Mouse (Mus musculus) liver, adult 2 months (tissue): ENCODE measurements around the gene Gm5475. TPM values are rescaled to one million over a fixed set of nuclear protein-coding genes. Genes with fewer than 3 reads are reported as not detected.

ENCODE experiments used
- DNase-seq: peaks from one replicate; pipeline ENCODE4 v3.0.0-alpha.2; 2011; ENCODE audit warnings: low read depth, low spot score; ENCODE audit errors: extremely low read depth
- H3K27ac ChIP-seq: fragments of 200-500 bp; replicated peaks from 2 replicates; pipeline ENCODE4 v1.5.1; 2012; ENCODE audit warnings: low read depth, mild to moderate bottlenecking, control low read depth, inconsistent platforms, low read length; ENCODE audit not compliant: insufficient read depth
- H3K27me3 ChIP-seq: fragments of 200-500 bp; 2 replicates; pipeline ENCODE4 v1.6.1; 2012; ENCODE audit warnings: mild to moderate bottlenecking, moderate library complexity, low read length, inconsistent platforms; ENCODE audit not compliant: control insufficient read depth, insufficient read depth
- H3K36me3 ChIP-seq: fragments of 200-500 bp; 2 replicates; pipeline ENCODE4 v1.6.1; 2012; ENCODE audit warnings: low read length, inconsistent platforms; ENCODE audit not compliant: control insufficient read depth, insufficient read depth
- H3K4me1 ChIP-seq: fragments of 200-500 bp; 2 replicates; pipeline ENCODE4 v1.6.1; 2011; ENCODE audit warnings: low read length; ENCODE audit not compliant: control insufficient read depth, insufficient read depth
- H3K4me3 ChIP-seq: fragments of 200-500 bp; 2 replicates; pipeline ENCODE4 v1.5.1; 2011; ENCODE audit warnings: low read depth, mild to moderate bottlenecking, control low read depth, low read length, moderate library complexity; ENCODE audit not compliant: insufficient read depth
- H3K79me2 ChIP-seq: fragments of 200-500 bp; 2 replicates; pipeline ENCODE4 v1.6.1; 2012; ENCODE audit warnings: inconsistent platforms, mild to moderate bottlenecking, low read length, moderate library complexity; ENCODE audit not compliant: control insufficient read depth, insufficient read depth
- H3K9ac ChIP-seq: fragments of 200-500 bp; 2 replicates; pipeline ENCODE4 v1.6.1; 2012; ENCODE audit warnings: low read depth, mild to moderate bottlenecking, control low read depth, inconsistent platforms, low read length
- CTCF ChIP-seq: fragments of 200-500 bp; IDR thresholded peaks from 2 replicates; pipeline ENCODE4 v1.5.1; 2011; ENCODE audit warnings: low read depth, low read length, control low read depth
- POLR2A ChIP-seq: fragments of 200-500 bp; IDR thresholded peaks from 2 replicates; pipeline ENCODE4 v1.6.1; 2011; ENCODE audit warnings: low read length, control low read depth; ENCODE audit not compliant: insufficient read depth; ENCODE audit errors: extremely low read depth
- WGBS: fragments of 180-500 bp; shearing (Covaris S2); methylation state at CpG from one replicate; pipeline ENCODE4 v1.1.7; 2018; 5-methylcytosine and 5-hydroxymethylcytosine counted together
- polyA plus RNA-seq: library from polyadenylated mRNA; depleted of rRNA; stranded (reverse); fragments of >200 nt; gene quantifications from 2 replicates; pipeline ENCODE4 v1.2.3, GENCODE M21; 2012
- total RNA-seq: library from RNA; depleted of rRNA; stranded (reverse); fragments of >200 nt; gene quantifications from 2 replicates; pipeline ENCODE4 v1.2.3, GENCODE M21; 2014

The Gm5475 gene
- total and polyA plus RNA-seq, 2 experiments, result not detected

GRCm38 (mm10) chr15:100428296-100428905 lies 6.5 kb downstream of the Gm5475 start:
- no peak overlapping the region for H3K4me3 ChIP-seq
- no peaks in the 10 kb centered on the region for H3K79me2 ChIP-seq
- 89% methylated on average over 13 of the region's 13 CpGs for WGBS
- no peaks in the 10 kb centered on the region for H3K27me3 ChIP-seq
- H3K36me3 ChIP-seq, result no peaks in the 10 kb centered on the region
- no peak for DNase-seq
- TF ChIP-seq POLR2A (no peak), CTCF (no peak)
- no peak overlapping the region for H3K9ac ChIP-seq
- no peak overlapping the region for H3K27ac ChIP-seq
- H3K4me1 ChIP-seq, result peaks cover 1% of the 10 kb centered on the region

GRCm38 (mm10) chr15:100429959-100430565 lies 8.1 kb downstream of the Gm5475 start:
- TF ChIP-seq POLR2A (no peak), CTCF (no peak)
- DNase-seq, result no peak
- WGBS, result 82% methylated on average over 11 of the region's 11 CpGs
- Histone ChIP-seq H3K79me2 (no peaks in the 10 kb centered on the region), H3K9ac (no peak overlapping the region), H3K4me3 (no peak overlapping the region), H3K36me3 (no peaks in the 10 kb centered on the region), H3K27me3 (no peaks in the 10 kb centered on the region), H3K4me1 (no peaks in the 10 kb centered on the region), H3K27ac (no peak overlapping the region)

DNA sequence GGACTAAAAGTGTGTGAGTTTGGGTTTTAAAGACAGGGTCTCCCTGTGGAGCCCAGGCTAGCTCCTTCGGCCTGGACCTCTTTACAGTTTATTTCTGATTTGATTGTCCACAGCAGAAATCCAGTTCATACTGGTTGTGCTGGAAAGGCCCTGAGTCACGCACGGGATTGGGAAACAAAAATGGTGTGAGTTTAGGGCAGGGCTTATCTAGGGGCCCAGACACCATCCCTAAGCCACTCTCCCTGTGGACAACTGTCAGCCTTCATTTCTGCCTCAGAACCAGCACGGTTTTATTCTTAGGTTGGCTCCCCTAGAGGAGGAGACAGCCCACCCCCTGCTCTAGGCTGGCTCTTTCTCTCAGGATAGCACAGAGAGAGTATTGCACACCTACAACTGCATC lies 11.3 kb downstream of the Gm5475 start:
- no peaks in the 10 kb centered on the region; the same call in 1 of the 2 replicates for H3K4me1 ChIP-seq
- no peaks in the 10 kb centered on the region for H3K27me3 ChIP-seq
- 84% methylated on average over 4 of the region's 4 CpGs for WGBS
- TF ChIP-seq CTCF, result no peak
- no peak for TF ChIP-seq POLR2A
- no peaks in the 10 kb centered on the region for H3K36me3 ChIP-seq
- H3K79me2 ChIP-seq, result no peaks in the 10 kb centered on the region
- DNase-seq, result no peak
- H3K4me3 ChIP-seq, result no peak overlapping the region
- H3K9ac ChIP-seq, result no peak overlapping the region
- no peak overlapping the region for H3K27ac ChIP-seq

DNA sequence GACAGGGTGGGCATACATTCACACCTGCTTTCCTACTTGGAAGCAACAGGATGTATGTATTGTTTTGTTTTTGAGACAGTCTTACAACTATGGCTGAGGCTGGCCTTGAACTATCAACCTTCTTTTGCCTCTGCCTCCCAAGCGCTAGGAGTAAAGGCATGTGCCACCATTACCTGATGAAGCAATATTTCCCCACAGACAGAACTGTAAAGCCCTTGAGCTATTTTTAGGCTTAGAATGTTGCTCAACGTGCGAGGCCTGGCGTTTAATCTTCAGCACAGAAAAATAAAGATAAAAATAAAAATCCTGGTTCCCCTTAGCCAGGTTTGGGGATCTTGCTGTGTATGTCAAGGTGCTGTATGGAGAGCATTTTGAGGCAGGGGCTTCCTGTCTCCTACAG lies 14.2 kb downstream of the Gm5475 start:
- WGBS, result 15% methylated on average over 4 of the region's 4 CpGs
- peak; percentile 52 for DNase-seq
- Histone ChIP-seq H3K27me3 (no peaks in the 10 kb centered on the region), H3K36me3 (no peaks in the 10 kb centered on the region), H3K79me2 (no peaks in the 10 kb centered on the region), H3K4me3 (no peak overlapping the region), H3K9ac (no peak overlapping the region), H3K4me1 (no peaks in the 10 kb centered on the region; the same call in 1 of the 2 replicates), H3K27ac (no peak overlapping the region)
- TF ChIP-seq POLR2A, result no peak
- no peak for TF ChIP-seq CTCF

GRCm38 (mm10) chr15:100436518-100436917 lies 14.6 kb downstream of the Gm5475 start:
- WGBS, result 34% methylated on average over 10 of the region's 10 CpGs

GRCm38 (mm10) chr15:100443126-100443922 lies 21.4 kb downstream of the Gm5475 start:
- H3K4me3 ChIP-seq, result peak overlapping the region; percentile 61
- peak overlapping the region; percentile 71 for H3K27ac ChIP-seq
- under 1% methylated on average over 20 of the region's 31 CpGs for WGBS
- peaks cover 4% of the 10 kb centered on the region; the same call in 1 of the 2 replicates for H3K4me1 ChIP-seq
- no peaks in the 10 kb centered on the region for H3K36me3 ChIP-seq
- no peaks in the 10 kb centered on the region for H3K79me2 ChIP-seq
- no peaks in the 10 kb centered on the region for H3K27me3 ChIP-seq
- TF ChIP-seq CTCF (no peak), POLR2A (no peak)
- DNase-seq, result peak; percentile 89
- H3K9ac ChIP-seq, result peak overlapping the region; percentile 80

More at GRCm38 (mm10) chr15:100436518-100436917, 14.6 kb downstream of the Gm5475 start:
- no peak for TF ChIP-seq POLR2A
- Histone ChIP-seq H3K9ac (no peak overlapping the region), H3K36me3 (no peaks in the 10 kb centered on the region), H3K27ac (no peak overlapping the region), H3K79me2 (no peaks in the 10 kb centered on the region), H3K27me3 (no peaks in the 10 kb centered on the region), H3K4me3 (no peak overlapping the region), H3K4me1 (no peaks in the 10 kb centered on the region; the same call in 1 of the 2 replicates)
- peak; percentile 47 for DNase-seq
